In the genomic region with DNA sequence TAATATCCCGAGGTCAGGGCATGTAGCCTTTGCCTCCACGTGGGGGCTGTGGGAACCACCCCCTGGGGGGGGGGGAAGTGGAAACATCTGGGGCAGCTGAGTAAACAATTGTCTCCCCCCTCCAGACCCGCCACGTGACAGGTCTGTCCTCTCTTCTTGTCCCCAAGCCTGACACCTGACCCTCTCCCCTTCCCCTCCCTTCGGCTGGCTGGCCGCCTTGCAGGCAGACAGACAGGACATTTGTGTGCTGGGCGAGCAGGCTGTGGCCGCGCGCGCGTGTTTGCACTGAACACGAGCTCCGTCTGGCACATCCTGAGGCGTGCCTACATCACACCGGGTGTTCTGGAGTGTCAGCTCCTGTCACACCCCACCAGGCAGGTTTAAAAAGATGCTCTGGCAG, we compare ENCODE assay signal across 9 mouse cellular contexts. TPM values are rescaled to one million over a fixed set of nuclear protein-coding genes. Genes with fewer than 3 reads are reported as not detected.
A peak's percentile ranks its signal among the peaks of the same experiment; 100 is the strongest.
DNase-seq lines count a peak whose midpoint lies in the region; ATAC-seq and TF ChIP-seq lines count a peak whose summit lies in the region.
"Had no signal": no experiment of that assay in that cellular context is flagged by ENCODE, and none has a peak within 500 bp of the region (broad histone marks: within the 10 kb centered on the region; RNA-seq: fewer than 3 reads in every experiment).

No protein-coding gene starts in this region.

- no peak for TF ChIP-seq CTCF in intestine, postnatal 0 days (IDR thresholded peaks at IDR 0.05; ENCODE audit: low read depth)
- no peak for TF ChIP-seq CTCF in ES-Bruce4 (IDR thresholded peaks at IDR 0.05; ENCODE audit: low read depth, low read length)
- TF ChIP-seq CTCF in gastrocnemius, adult 2 months (IDR thresholded peaks at IDR 0.05), result no peak

- H3K9me3 ChIP-seq in intestine, embryonic 15.5 days, result no peaks in the 10 kb centered on the region
- H3K9me3 ChIP-seq in intestine, postnatal 0 days (ENCODE audit: control insufficient read depth), result no peaks in the 10 kb centered on the region
- H3K9me3 ChIP-seq in ES-Bruce4 (replicated peaks; ENCODE audit: control insufficient read depth, insufficient read depth, low read length, poor library complexity, severe bottlenecking), result no peaks in the 10 kb centered on the region
- H3K9me3 ChIP-seq in embryonic facial prominence, embryonic 11.5 days (replicated peaks; ENCODE audit: control insufficient read depth, low read length), result no peaks in the 10 kb centered on the region
- no peaks in the 10 kb centered on the region for H3K9me3 ChIP-seq in limb, embryonic 14.5 days (ENCODE audit: control insufficient read depth, low read length)
- H3K9me3 ChIP-seq in stomach, embryonic 15.5 days, result no peaks in the 10 kb centered on the region

- peak; percentile 84 for TF ChIP-seq EP300 in ES-Bruce4 (IDR thresholded peaks at IDR 0.05; ENCODE audit: insufficient read depth, low read depth, low read length)

- no peak overlapping the region for H3K27ac ChIP-seq in intestine, embryonic 15.5 days
- no peak overlapping the region for H3K27ac ChIP-seq in intestine, postnatal 0 days (ENCODE audit: low read depth, low read length)
- no peak overlapping the region for H3K27ac ChIP-seq in ES-Bruce4 (ENCODE audit: insufficient read depth, low read length)
- no peak overlapping the region for H3K27ac ChIP-seq in embryonic facial prominence, embryonic 11.5 days (replicated peaks; ENCODE audit: low read depth, low read length)
- H3K27ac ChIP-seq in limb, embryonic 14.5 days (replicated peaks; ENCODE audit: low read depth, low read length), result no peak overlapping the region
- H3K27ac ChIP-seq in stomach, embryonic 15.5 days, result no peak overlapping the region
- no peak overlapping the region for H3K27ac ChIP-seq in gastrocnemius, adult 2 months
- H3K27ac ChIP-seq: macrophage had no signal

- no peak overlapping the region for H3K9ac ChIP-seq in intestine, embryonic 15.5 days
- no peak overlapping the region for H3K9ac ChIP-seq in intestine, postnatal 0 days (ENCODE audit: low read depth, low read length)
- peak overlapping the region; percentile 3; the same call in 1 of the 2 replicates for H3K9ac ChIP-seq in ES-Bruce4 (ENCODE audit: low read depth, poor library complexity, severe bottlenecking)
- H3K9ac ChIP-seq in embryonic facial prominence, embryonic 11.5 days (replicated peaks; ENCODE audit: low read length), result no peak overlapping the region
- H3K9ac ChIP-seq in limb, embryonic 14.5 days (ENCODE audit: low read depth, low read length, severe bottlenecking), result no peak overlapping the region
- no peak overlapping the region for H3K9ac ChIP-seq in stomach, embryonic 15.5 days

- H3K4me2 ChIP-seq in intestine, embryonic 15.5 days (replicated peaks), result peak overlapping the region; percentile 22; the same call in 1 of the 2 replicates
- H3K4me2 ChIP-seq in intestine, postnatal 0 days (replicated peaks; ENCODE audit: low read depth), result no peak overlapping the region
- H3K4me2 ChIP-seq in embryonic facial prominence, embryonic 11.5 days (ENCODE audit: low read depth, low read length), result peak overlapping the region; percentile 43
- H3K4me2 ChIP-seq in limb, embryonic 14.5 days (replicated peaks; ENCODE audit: low read depth, low read length, severe bottlenecking), result peak overlapping the region; percentile 19; the same call in 1 of the 2 replicates
- H3K4me2 ChIP-seq in stomach, embryonic 15.5 days, result peak overlapping the region; percentile 8; the same call in 1 of the 2 replicates

- H3K27me3 ChIP-seq in intestine, embryonic 15.5 days (replicated peaks), result peaks cover 41% of the 10 kb centered on the region
- peaks cover 23% of the 10 kb centered on the region for H3K27me3 ChIP-seq in intestine, postnatal 0 days (replicated peaks; ENCODE audit: control insufficient read depth, insufficient read depth, low read length)
- H3K27me3 ChIP-seq in ES-Bruce4 (ENCODE audit: control insufficient read depth, insufficient read depth, low read length, poor library complexity, severe bottlenecking), result peaks cover 4% of the 10 kb centered on the region; the same call in 1 of the 2 replicates
- peaks cover 24% of the 10 kb centered on the region for H3K27me3 ChIP-seq in embryonic facial prominence, embryonic 11.5 days (ENCODE audit: control insufficient read depth, insufficient read depth, low read length)
- H3K27me3 ChIP-seq in limb, embryonic 14.5 days (ENCODE audit: control insufficient read depth, insufficient read depth, low read length), result peaks cover 31% of the 10 kb centered on the region
- H3K27me3 ChIP-seq in stomach, embryonic 15.5 days (replicated peaks), result peaks cover 25% of the 10 kb centered on the region

- intact Hi-C loops in gastrocnemius, adult 2 months (cut with DNase I), result no loop called here

- H3K4me3 ChIP-seq in intestine, embryonic 15.5 days (replicated peaks), result no peak overlapping the region
- H3K4me3 ChIP-seq in intestine, postnatal 0 days (ENCODE audit: low read depth, low read length), result no peak overlapping the region
- H3K4me3 ChIP-seq in ES-Bruce4 (ENCODE audit: low read depth, low read length), result peak overlapping the region; percentile 16; the same call in 1 of the 2 replicates
- H3K4me3 ChIP-seq in embryonic facial prominence, embryonic 11.5 days (ENCODE audit: low read depth, low read length), result peak overlapping the region; percentile 5; the same call in 1 of the 2 replicates
- no peak overlapping the region for H3K4me3 ChIP-seq in limb, embryonic 14.5 days (replicated peaks; ENCODE audit: low read length)
- no peak overlapping the region for H3K4me3 ChIP-seq in stomach, embryonic 15.5 days (replicated peaks)
- no peak overlapping the region for H3K4me3 ChIP-seq in gastrocnemius, adult 2 months

- WGBS in intestine, embryonic 15.5 days, result 13% methylated on average over 16 of the region's 16 CpGs
- 11% methylated on average over 14 of the region's 16 CpGs for WGBS in intestine, postnatal 0 days
- WGBS in embryonic facial prominence, embryonic 11.5 days, result 2% methylated on average over 16 of the region's 16 CpGs
- WGBS in limb, embryonic 14.5 days, result 5% methylated on average over 16 of the region's 16 CpGs
- WGBS in stomach, embryonic 15.5 days, result 10% methylated on average over 16 of the region's 16 CpGs

- ATAC-seq in intestine, embryonic 15.5 days, result no peak
- no peak for ATAC-seq in intestine, postnatal 0 days
- no peak for ATAC-seq in embryonic facial prominence, embryonic 11.5 days (replicated peaks; ENCODE audit: insufficient number of reproducible peaks, low FRiP score, low TSS enrichment, low read depth)
- no peak for ATAC-seq in limb, embryonic 14.5 days (ENCODE audit: low FRiP score, low read depth)
- ATAC-seq in stomach, embryonic 15.5 days (ENCODE audit: insufficient read depth, low FRiP score, low read depth), result no peak

- no peak for TF ChIP-seq POLR2A in ES-Bruce4 (IDR thresholded peaks at IDR 0.05; ENCODE audit: insufficient read depth, low read length)
- no peak for TF ChIP-seq POLR2A in limb, embryonic 14.5 days (IDR thresholded peaks at IDR 0.05; ENCODE audit: borderline replicate concordance, extremely low read depth, insufficient read depth, insufficient read length)

- peaks cover 18% of the 10 kb centered on the region for H3K4me1 ChIP-seq in intestine, embryonic 15.5 days (replicated peaks)
- H3K4me1 ChIP-seq in intestine, postnatal 0 days (replicated peaks; ENCODE audit: control insufficient read depth, insufficient read depth, low read length), result no peaks in the 10 kb centered on the region
- H3K4me1 ChIP-seq in ES-Bruce4 (ENCODE audit: control insufficient read depth, insufficient read depth, low read length), result peaks cover 12% of the 10 kb centered on the region
- peaks cover 13% of the 10 kb centered on the region for H3K4me1 ChIP-seq in embryonic facial prominence, embryonic 11.5 days (ENCODE audit: control insufficient read depth, insufficient read depth, low read length)
- H3K4me1 ChIP-seq in limb, embryonic 14.5 days (ENCODE audit: control insufficient read depth, insufficient read depth, low read length), result peaks cover 17% of the 10 kb centered on the region
- peaks cover 19% of the 10 kb centered on the region for H3K4me1 ChIP-seq in stomach, embryonic 15.5 days

- H3K36me3 ChIP-seq in intestine, embryonic 15.5 days, result no peaks in the 10 kb centered on the region
- H3K36me3 ChIP-seq in intestine, postnatal 0 days (ENCODE audit: control insufficient read depth, insufficient read depth), result no peaks in the 10 kb centered on the region
- H3K36me3 ChIP-seq in ES-Bruce4 (ENCODE audit: control insufficient read depth, insufficient read depth, low read length, poor library complexity, severe bottlenecking), result no peaks in the 10 kb centered on the region
- H3K36me3 ChIP-seq in embryonic facial prominence, embryonic 11.5 days (replicated peaks; ENCODE audit: control insufficient read depth, insufficient read depth, low read depth, low read length), result no peaks in the 10 kb centered on the region
- no peaks in the 10 kb centered on the region for H3K36me3 ChIP-seq in limb, embryonic 14.5 days (ENCODE audit: control insufficient read depth, insufficient read depth, low read length)
- H3K36me3 ChIP-seq in stomach, embryonic 15.5 days, result no peaks in the 10 kb centered on the region

- DNase-seq in embryonic facial prominence, embryonic 11.5 days (ENCODE audit: low spot score), result peak; percentile 51
- no peak for DNase-seq in limb, embryonic 14.5 days (ENCODE audit: low spot score)
- DNase-seq in gastrocnemius, adult 2 months, result no peak
- no peak for DNase-seq in kidney, postnatal 36 days

RNA-seq across cellular contexts. Expression of a gene that starts 5.2 kb away (rescaled TPM):
- 4.1 and 4.3 TPM in 2 replicates for polyA plus RNA-seq in intestine, embryonic 15.5 days (2015; fragmentation: Nextera tagmentation; extraction: Ambion mirVana)
- polyA plus RNA-seq in intestine, postnatal 0 days (2015; fragmentation: Nextera tagmentation; extraction: Ambion mirVana), result 2.3 and 2.5 TPM in 2 replicates
- polyA plus RNA-seq in ES-Bruce4 (2011; ENCODE audit: insufficient read depth, insufficient read length, low read depth, missing spikeins), result 19.1 and 21.0 TPM in 2 replicates
- 3.3 TPM in 2 replicates for polyA plus RNA-seq in embryonic facial prominence, embryonic 11.5 days (2014; fragmentation: Nextera tagmentation; extraction: Ambion mirVana)
- 11.1 and 14.7 TPM in 2 replicates for polyA plus RNA-seq in limb, embryonic 14.5 days (2012; rRNA removed)
- 3.9 and 5.5 TPM in 2 replicates for polyA plus RNA-seq in limb, embryonic 14.5 days (2014; fragmentation: Nextera tagmentation; extraction: Ambion mirVana)
- 5.2 and 5.6 TPM in 2 replicates for polyA plus RNA-seq in stomach, embryonic 15.5 days (2015; fragmentation: Nextera tagmentation; extraction: Ambion mirVana)
- total RNA-seq in gastrocnemius, adult 2 months (2021), result under 1 TPM; 0.45 to 0.54 TPM

RNA-seq across cellular contexts. Expression of a gene that starts 43.1 kb away (rescaled TPM):
- polyA plus RNA-seq in intestine, embryonic 15.5 days (2015; fragmentation: Nextera tagmentation; extraction: Ambion mirVana), result 0.54 and 0.60 TPM in 2 replicates
- 0.23 and 0.41 TPM in 2 replicates for polyA plus RNA-seq in intestine, postnatal 0 days (2015; fragmentation: Nextera tagmentation; extraction: Ambion mirVana)
- polyA plus RNA-seq in ES-Bruce4 (2011; ENCODE audit: insufficient read depth, insufficient read length, low read depth, missing spikeins), result 0.76 and 0.84 TPM in 2 replicates
- polyA plus RNA-seq in embryonic facial prominence, embryonic 11.5 days (2014; fragmentation: Nextera tagmentation; extraction: Ambion mirVana), result 0.17 and 0.43 TPM in 2 replicates
- 1.1 and 1.5 TPM in 2 replicates for polyA plus RNA-seq in limb, embryonic 14.5 days (2012; rRNA removed)
- polyA plus RNA-seq in limb, embryonic 14.5 days (2014; fragmentation: Nextera tagmentation; extraction: Ambion mirVana), result 0.23 and 0.75 TPM in 2 replicates
- 0.46 and 0.51 TPM in 2 replicates for polyA plus RNA-seq in stomach, embryonic 15.5 days (2015; fragmentation: Nextera tagmentation; extraction: Ambion mirVana)
- under 1 TPM; 0.10 to 0.28 TPM for total RNA-seq in gastrocnemius, adult 2 months (2021)

RNA-seq across cellular contexts. Expression of a gene that starts 57.9 kb away (rescaled TPM):
- 0.49 and 1.0 TPM in 2 replicates for polyA plus RNA-seq in intestine, embryonic 15.5 days (2015; fragmentation: Nextera tagmentation; extraction: Ambion mirVana)
- polyA plus RNA-seq in intestine, postnatal 0 days (2015; fragmentation: Nextera tagmentation; extraction: Ambion mirVana), result 3.0 and 5.1 TPM in 2 replicates
- 2.0 and 3.5 TPM in 2 replicates for polyA plus RNA-seq in ES-Bruce4 (2011; ENCODE audit: insufficient read depth, insufficient read length, low read depth, missing spikeins)
- polyA plus RNA-seq in embryonic facial prominence, embryonic 11.5 days (2014; fragmentation: Nextera tagmentation; extraction: Ambion mirVana), result 0.34 TPM in 1 of 2 replicates, not detected in the other
- 0.19 and 0.32 TPM in 2 replicates for polyA plus RNA-seq in limb, embryonic 14.5 days (2012; rRNA removed)
- 0.17 and 1.0 TPM in 2 replicates for polyA plus RNA-seq in limb, embryonic 14.5 days (2014; fragmentation: Nextera tagmentation; extraction: Ambion mirVana)
- polyA plus RNA-seq in stomach, embryonic 15.5 days (2015; fragmentation: Nextera tagmentation; extraction: Ambion mirVana), result 0.34 and 0.54 TPM in 2 replicates
- total RNA-seq in gastrocnemius, adult 2 months (2021), result not detected
- polyA plus RNA-seq: macrophage had no signal

Comparison
In these comparisons a context has a peak if more than half of its experiments do, and no peak if none do; other contexts are left out.
1. H3K4me3 ChIP-seq: peak in ES-Bruce4 (single experiment) and embryonic facial prominence, embryonic 11.5 days (single experiment); none in intestine, embryonic 15.5 days (single experiment), intestine, postnatal 0 days (single experiment), limb, embryonic 14.5 days (single experiment), stomach, embryonic 15.5 days (single experiment) and gastrocnemius, adult 2 months (single experiment).